Mouse (Mus musculus) neural tube, embryonic 15.5 days (tissue): ENCODE data around the gene Tmem262. TPM values are rescaled to one million over a fixed set of nuclear protein-coding genes. Genes with fewer than 3 reads are reported as not detected.
A peak's percentile ranks its signal among the peaks of the same experiment; 100 is the strongest.

Source experiments
- ATAC-seq: fragments of 200-750 bp; cut with Nextera tagmentation; 2 replicates; pipeline ENCODE4 v1.8.0; 2017; ENCODE audit warnings: mild to moderate bottlenecking, moderate TSS enrichment, moderate library complexity; ENCODE audit not compliant: low FRiP score
- H3K27ac ChIP-seq: fragments of 300-500 bp; sonication (generic); replicated peaks from 2 replicates; pipeline ENCODE4 v1.5.1; 2015; ENCODE audit warnings: mild to moderate bottlenecking, inconsistent platforms
- H3K27me3 ChIP-seq: fragments of 300-500 bp; sonication (generic); replicated peaks from 2 replicates; pipeline ENCODE4 v1.6.1; 2015; ENCODE audit warnings: inconsistent platforms
- H3K36me3 ChIP-seq: fragments of 300-500 bp; sonication (generic); 2 replicates; pipeline ENCODE4 v1.6.1; 2015; ENCODE audit warnings: inconsistent platforms
- H3K4me1 ChIP-seq: fragments of 300-500 bp; sonication (generic); 2 replicates; pipeline ENCODE4 v1.6.1; 2015; ENCODE audit warnings: inconsistent platforms
- H3K4me2 ChIP-seq: fragments of 300-500 bp; sonication (generic); 2 replicates; pipeline ENCODE4 v1.6.1; 2015; ENCODE audit warnings: inconsistent platforms, mild to moderate bottlenecking, moderate library complexity
- H3K4me3 ChIP-seq: fragments of 300-500 bp; sonication (generic); replicated peaks from 2 replicates; pipeline ENCODE4 v1.5.1; 2015; ENCODE audit warnings: mild to moderate bottlenecking, inconsistent platforms
- H3K9ac ChIP-seq: fragments of 300-500 bp; sonication (generic); replicated peaks from 2 replicates; pipeline ENCODE4 v1.6.1; 2015; ENCODE audit warnings: mild to moderate bottlenecking, inconsistent platforms
- H3K9me3 ChIP-seq: fragments of 300-500 bp; sonication (generic); replicated peaks from 2 replicates; pipeline ENCODE4 v1.6.1; 2016; ENCODE audit warnings: inconsistent platforms
- WGBS: fragments of 180-500 bp; shearing (Covaris S2); methylation state at CpG from one replicate; pipeline ENCODE4 v1.1.7; 2015; ENCODE audit warnings: mixed read lengths; 5-methylcytosine and 5-hydroxymethylcytosine counted together
- polyA plus RNA-seq: library from polyadenylated mRNA; unstranded; fragments of >200 nt; fragmentation: Nextera tagmentation; extraction: Ambion mirVana; gene quantifications from 2 replicates; pipeline ENCODE4 v1.2.1, GENCODE M21; 2015

The Tmem262 gene
- polyA plus RNA-seq, 1 experiment from 2014 or later, result not detected

- Histone ChIP-seq H3K36me3 (peaks cover 35% of the 10 kb centered on the region), H3K4me1 (peaks cover 37% of the 10 kb centered on the region), H3K9ac (no peak within 1 kb of the TSS), H3K4me3 (no peak within 1 kb of the TSS), H3K9me3 (no peaks in the 10 kb centered on the region), H3K4me2 (no peak within 1 kb of the TSS), H3K27me3 (no peaks in the 10 kb centered on the region), H3K27ac (no peak within 1 kb of the TSS)
- no peak for ATAC-seq
- 92% methylated on average over 9 of the region's 9 CpGs for WGBS
Observed at GRCm38 (mm10) chr19:6082156-6082555, 2.3 kb downstream of the Tmem262 start, which contains the start of gene Gm28374. Gene Gm28374 (minus strand): TSS chr19:6082256.

- Histone ChIP-seq H3K9me3 (no peaks in the 10 kb centered on the region), H3K4me2 (peak within 1 kb of the TSS; percentile 94), H3K27ac (peak within 1 kb of the TSS; percentile 71), H3K4me3 (peak within 1 kb of the TSS; percentile 67), H3K36me3 (peaks cover 34% of the 10 kb centered on the region), H3K27me3 (no peaks in the 10 kb centered on the region), H3K9ac (peak within 1 kb of the TSS; percentile 65), H3K4me1 (peaks cover 30% of the 10 kb centered on the region)
- under 1% methylated on average over 58 of the region's 58 CpGs for WGBS
- ATAC-seq, result peak; percentile 91
Observed at GRCm38 (mm10) chr19:6084478-6085248, 4.8 kb downstream of the Tmem262 start, which contains the start of the genes Zfpl1 and Cdca5. Gene Zfpl1 (minus strand): TSS chr19:6084956. Gene Cdca5 (plus strand): TSS chr19:6084983.

GRCm38 (mm10) chr19:6085417-6085879 lies 5.6 kb downstream of the Tmem262 start:
- H3K27me3 ChIP-seq, result no peaks in the 10 kb centered on the region
- no peak overlapping the region for H3K27ac ChIP-seq
- WGBS, result under 1% methylated on average over 17 of the region's 17 CpGs
- H3K4me2 ChIP-seq, result peak overlapping the region; percentile 94
- peaks cover 30% of the 10 kb centered on the region for H3K4me1 ChIP-seq
- no peak overlapping the region for H3K9ac ChIP-seq
- no peaks in the 10 kb centered on the region for H3K9me3 ChIP-seq
- H3K4me3 ChIP-seq, result peak overlapping the region; percentile 67
- peaks cover 26% of the 10 kb centered on the region for H3K36me3 ChIP-seq
- peak; percentile 36; the same call in 1 of the 2 replicates for ATAC-seq

- H3K4me3 ChIP-seq, result no peak overlapping the region
- H3K4me1 ChIP-seq, result peaks cover 15% of the 10 kb centered on the region
- no peak overlapping the region for H3K27ac ChIP-seq
- no peak for ATAC-seq
- no peaks in the 10 kb centered on the region for H3K9me3 ChIP-seq
- no peak overlapping the region for H3K9ac ChIP-seq
- WGBS, result 94% methylated on average over 13 of the region's 13 CpGs
- no peak overlapping the region for H3K4me2 ChIP-seq
- 0 out of 2 replicates have a peak, but pooled peaks cover 3% of the 10 kb centered on the region for H3K36me3 ChIP-seq
- H3K27me3 ChIP-seq, result no peaks in the 10 kb centered on the region
Observed at GRCm38 (mm10) chr19:6088841-6089240, 9.0 kb downstream of the Tmem262 start.

- Histone ChIP-seq H3K9ac (no peak within 1 kb of the TSS), H3K4me3 (no peak within 1 kb of the TSS), H3K4me1 (no peaks in the 10 kb centered on the region), H3K4me2 (no peak within 1 kb of the TSS), H3K27ac (no peak within 1 kb of the TSS), H3K36me3 (0 out of 2 replicates have a peak, but pooled peaks cover 3% of the 10 kb centered on the region), H3K9me3 (no peaks in the 10 kb centered on the region), H3K27me3 (no peaks in the 10 kb centered on the region)
- no peak for ATAC-seq
- 92% methylated on average over 7 of the region's 7 CpGs for WGBS
Observed at GRCm38 (mm10) chr19:6094119-6094518, 14.3 kb downstream of the Tmem262 start, which contains the start of gene AC131692.1. Gene AC131692.1 (plus strand): TSS chr19:6094419.

GRCm38 (mm10) chr19:6097847-6098246 lies 18.0 kb downstream of the Tmem262 start:
- no peak overlapping the region for H3K9ac ChIP-seq
- no peak overlapping the region for H3K4me2 ChIP-seq
- WGBS, result 84% methylated on average over 3 of the region's 3 CpGs
- H3K27me3 ChIP-seq, result no peaks in the 10 kb centered on the region
- H3K9me3 ChIP-seq, result no peaks in the 10 kb centered on the region
- ATAC-seq, result no peak
- H3K27ac ChIP-seq, result no peak overlapping the region
- H3K36me3 ChIP-seq, result no peaks in the 10 kb centered on the region
- H3K4me1 ChIP-seq, result no peaks in the 10 kb centered on the region
- no peak overlapping the region for H3K4me3 ChIP-seq

GRCm38 (mm10) chr19:6101186-6101585 lies 21.4 kb downstream of the Tmem262 start:
- Histone ChIP-seq H3K27me3 (no peaks in the 10 kb centered on the region), H3K9ac (no peak overlapping the region), H3K9me3 (no peaks in the 10 kb centered on the region), H3K4me3 (no peak overlapping the region), H3K27ac (no peak overlapping the region), H3K4me2 (no peak overlapping the region), H3K4me1 (no peaks in the 10 kb centered on the region), H3K36me3 (no peaks in the 10 kb centered on the region)
- no peak for ATAC-seq
- WGBS, result 58% methylated on average over 6 of the region's 6 CpGs

- Histone ChIP-seq H3K9me3 (no peaks in the 10 kb centered on the region), H3K36me3 (no peaks in the 10 kb centered on the region), H3K4me2 (no peak overlapping the region), H3K27me3 (no peaks in the 10 kb centered on the region), H3K4me3 (no peak overlapping the region), H3K9ac (no peak overlapping the region), H3K4me1 (no peaks in the 10 kb centered on the region), H3K27ac (no peak overlapping the region)
- no peak for ATAC-seq
- 86% methylated on average over 6 of the region's 6 CpGs for WGBS
Observed at GRCm38 (mm10) chr19:6102169-6102853, 22.5 kb downstream of the Tmem262 start.

- H3K4me1 ChIP-seq, result no peaks in the 10 kb centered on the region
- no peak overlapping the region for H3K4me2 ChIP-seq
- no peak for ATAC-seq
- H3K9me3 ChIP-seq, result no peaks in the 10 kb centered on the region
- H3K27me3 ChIP-seq, result no peaks in the 10 kb centered on the region
- H3K9ac ChIP-seq, result no peak overlapping the region
- H3K36me3 ChIP-seq, result no peaks in the 10 kb centered on the region
- no peak overlapping the region for H3K27ac ChIP-seq
- no peak overlapping the region for H3K4me3 ChIP-seq
- WGBS, result 89% methylated on average over 4 of the region's 4 CpGs
Observed at GRCm38 (mm10) chr19:6104476-6104875, 24.6 kb downstream of the Tmem262 start.

GRCm38 (mm10) chr19:6105586-6105985 lies 25.8 kb downstream of the Tmem262 start, which contains the start of gene Naaladl1:
Gene Naaladl1 (plus strand): TSS chr19:6105782.
- Histone ChIP-seq H3K36me3 (no peaks in the 10 kb centered on the region), H3K9me3 (no peaks in the 10 kb centered on the region), H3K27ac (no peak within 1 kb of the TSS), H3K27me3 (no peaks in the 10 kb centered on the region), H3K4me2 (no peak within 1 kb of the TSS), H3K9ac (no peak within 1 kb of the TSS), H3K4me1 (no peaks in the 10 kb centered on the region), H3K4me3 (no peak within 1 kb of the TSS)
- ATAC-seq, result no peak
- 88% methylated on average over 7 of the region's 7 CpGs for WGBS

GRCm38 (mm10) chr19:6113116-6113515 lies 33.3 kb downstream of the Tmem262 start:
- H3K9me3 ChIP-seq, result no peaks in the 10 kb centered on the region
- H3K36me3 ChIP-seq, result peaks cover 31% of the 10 kb centered on the region
- H3K4me2 ChIP-seq, result no peak overlapping the region
- no peak overlapping the region for H3K4me3 ChIP-seq
- H3K9ac ChIP-seq, result no peak overlapping the region
- no peak for ATAC-seq
- peaks cover 16% of the 10 kb centered on the region for H3K4me1 ChIP-seq
- no peaks in the 10 kb centered on the region for H3K27me3 ChIP-seq
- H3K27ac ChIP-seq, result no peak overlapping the region
- 71% methylated on average over 6 of the region's 6 CpGs for WGBS
